Mouse (Mus musculus): Measurements from ENCODE around the gene Gng3.

Gene Gng3

GRCm38 (mm10) chr19:8803879-8804660, 34.9 kb downstream of the Gng3 start:
- DNase-seq, result no peak

- DNase-seq, result no peak
Measured at GRCm38 (mm10) chr19:8803204-8803780, 35.7 kb downstream of the Gng3 start.

GRCm38 (mm10) chr19:8802130-8802821, 36.7 kb downstream of the Gng3 start, which contains the start of gene Zbtb3:
Zbtb3 (plus strand) TSS chr19:8802555.
- peak; percentile 96 to 99 for DNase-seq

- no peak for DNase-seq
Measured at GRCm38 (mm10) chr19:8798947-8799315, 40.1 kb downstream of the Gng3 start.

- peak; percentile 94 to 96 for DNase-seq
Measured at GRCm38 (mm10) chr19:8798264-8798946, 40.6 kb downstream of the Gng3 start, which contains the start of gene Polr2g. Polr2g (minus strand) TSS chr19:8798577.

GRCm38 (mm10) chr19:8790171-8790570, 48.8 kb downstream of the Gng3 start:
- DNase-seq, result no peak

- no peak for DNase-seq
Measured at GRCm38 (mm10) chr19:8789171-8789570, 49.8 kb downstream of the Gng3 start.

GRCm38 (mm10) chr19:8788521-8788920, 50.5 kb downstream of the Gng3 start:
- no peak for DNase-seq

Measured in kidney, postnatal 25 days (tissue).